Mouse (Mus musculus): ENCODE results near the gene Padi3.

Padi3 gene

DNA sequence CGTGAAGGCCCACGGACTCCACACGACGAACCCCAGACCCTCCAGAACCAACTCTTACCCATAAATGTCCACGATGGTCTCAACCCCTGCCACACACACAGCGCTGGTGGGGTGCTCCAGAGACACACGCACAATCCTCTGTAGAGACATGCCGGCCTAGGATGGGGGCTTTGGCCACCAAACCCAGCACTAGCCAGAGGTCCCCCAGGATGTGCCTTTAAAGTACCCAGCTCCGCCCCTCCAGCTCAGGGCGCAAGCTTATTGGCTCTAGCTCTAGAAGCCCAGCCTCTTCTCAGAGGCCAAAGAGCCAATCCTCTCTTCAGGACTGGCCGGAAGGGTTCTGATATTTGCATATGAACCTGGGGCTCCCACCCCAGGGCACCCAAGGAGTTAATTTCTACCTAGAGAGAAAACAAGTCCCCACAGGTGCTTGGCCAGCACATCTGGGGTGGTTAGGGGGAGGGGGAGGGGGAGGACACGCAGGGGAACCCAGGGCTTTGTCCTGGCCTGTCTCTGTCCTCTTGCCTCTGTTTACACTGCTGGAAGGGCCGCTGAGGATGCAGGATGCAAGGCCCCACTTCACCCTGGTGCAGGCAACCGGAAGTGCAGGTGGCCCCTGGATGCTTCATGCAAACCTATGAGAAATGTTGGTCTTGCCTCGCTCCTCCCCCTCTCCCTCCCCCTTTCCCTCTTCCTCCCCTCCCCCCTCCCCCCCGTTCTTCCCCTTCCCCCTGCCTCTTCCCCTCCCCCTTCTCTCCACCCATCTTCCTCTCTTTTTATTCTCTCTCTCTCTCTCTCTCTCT is at the start of gene Padi3:
Padi3 (minus strand) TSS at position 191 of the 803 bp plus-strand sequence.
- DNase-seq (ENCODE audit: low spot score in 2 of 2), result no peak

DNA sequence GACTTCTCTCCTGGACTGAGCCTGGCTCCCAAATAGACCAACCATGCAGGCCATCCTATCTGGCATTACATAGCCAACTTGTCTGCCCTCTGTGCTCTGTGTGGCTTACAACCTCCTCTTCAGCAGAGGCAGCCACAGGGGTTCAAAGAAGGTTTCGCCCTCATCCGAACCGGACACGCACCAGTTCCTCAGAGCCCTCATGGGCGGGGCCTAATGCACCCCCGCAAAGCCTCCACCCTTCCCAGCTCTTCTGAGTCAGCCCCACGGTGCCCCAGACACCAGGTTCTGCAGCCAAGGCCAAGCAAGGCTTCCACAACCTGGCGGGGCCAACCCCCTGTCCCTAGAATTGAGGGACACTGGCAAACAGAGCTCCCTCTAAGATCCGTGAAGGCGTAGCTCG is 48.8 kb upstream of the Padi3 start:
- peak in 1 of 2 experiments; percentile 23 for DNase-seq (ENCODE audit: low spot score in 2 of 2)

DNA sequence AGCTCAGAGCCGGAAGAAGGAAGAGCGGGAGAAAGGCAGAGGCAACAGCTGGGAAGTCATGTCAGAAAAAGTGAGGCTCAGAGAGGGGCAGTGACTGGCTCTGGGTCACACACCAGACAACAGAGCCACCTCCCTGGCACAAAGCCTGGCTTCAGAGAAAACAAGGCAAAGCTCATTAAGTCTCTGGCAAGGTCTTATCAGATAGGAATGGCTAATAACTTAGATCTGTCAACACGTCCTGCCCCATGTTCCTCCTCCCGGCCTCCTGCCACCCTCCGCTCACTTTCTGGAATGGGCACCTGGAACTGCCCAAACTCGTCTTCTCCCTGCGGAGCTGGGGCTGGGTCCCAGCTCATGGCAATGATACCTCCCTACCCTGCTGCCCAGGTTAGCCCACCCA is 47.4 kb upstream of the Padi3 start:
- DNase-seq (ENCODE audit: low spot score in 2 of 2), result no peak

DNA sequence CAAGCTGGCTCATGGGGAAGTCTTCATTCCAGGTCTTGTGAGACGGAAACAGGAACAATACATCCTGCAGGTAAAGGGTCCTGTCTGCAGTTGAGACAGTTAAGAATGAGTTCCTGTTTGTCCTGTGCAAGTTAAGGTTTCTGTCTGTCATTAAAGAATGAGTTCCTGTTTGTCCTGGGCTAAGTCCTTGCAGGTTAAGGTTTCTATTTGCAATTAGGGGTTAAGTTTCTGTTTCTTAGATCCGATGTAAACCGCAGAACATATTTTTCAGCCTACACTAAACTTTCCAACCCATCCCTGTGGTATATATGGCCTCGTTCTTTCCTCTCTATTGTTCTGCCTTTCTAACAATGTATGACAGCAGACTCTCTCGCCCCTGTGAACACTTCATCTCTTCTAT is 46.6 kb upstream of the Padi3 start:
- no peak for DNase-seq (ENCODE audit: low spot score in 2 of 2)

DNA sequence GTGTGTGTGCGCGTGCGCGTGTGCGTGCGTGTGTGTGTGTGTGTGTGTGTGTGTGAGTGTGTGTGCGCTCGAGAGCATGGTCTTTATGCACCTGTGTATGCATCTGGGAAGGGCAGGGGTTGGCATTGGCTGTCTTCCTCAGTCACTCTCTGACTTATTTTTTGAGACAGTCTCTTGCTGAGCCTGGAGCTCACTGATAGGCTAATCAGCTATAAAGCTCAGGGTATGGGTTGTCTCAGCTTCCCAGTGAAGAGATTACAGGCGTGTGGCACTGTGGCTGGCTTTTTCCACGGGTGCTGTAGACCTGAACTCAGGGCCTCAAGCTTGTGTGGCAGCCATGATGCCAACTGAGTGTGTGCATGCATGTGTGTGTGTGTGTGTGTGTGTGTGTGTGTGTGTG is 44.7 kb upstream of the Padi3 start:
- DNase-seq (ENCODE audit: low spot score in 2 of 2), result no peak

DNA sequence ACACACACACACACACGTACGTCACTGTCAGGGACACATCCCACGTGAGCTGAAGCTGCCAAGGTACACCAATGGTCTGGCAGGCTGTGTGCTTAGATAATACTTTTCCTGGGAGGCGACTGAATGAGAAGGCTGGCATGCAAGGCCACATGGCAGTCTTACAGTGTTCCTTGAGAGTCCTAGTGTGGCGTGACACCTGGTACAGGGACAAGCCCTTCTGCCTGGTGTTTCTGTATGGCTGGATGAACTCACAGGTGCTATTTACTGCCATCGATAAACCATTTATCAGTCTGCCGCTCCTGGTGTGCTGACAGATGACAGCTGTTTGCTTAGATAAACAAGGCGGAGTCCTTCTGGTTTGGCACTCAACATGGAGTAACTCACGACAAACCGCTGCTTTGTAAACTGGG is 44.0 kb upstream of the Padi3 start:
- DNase-seq (ENCODE audit: low spot score in 2 of 2), result no peak

DNA sequence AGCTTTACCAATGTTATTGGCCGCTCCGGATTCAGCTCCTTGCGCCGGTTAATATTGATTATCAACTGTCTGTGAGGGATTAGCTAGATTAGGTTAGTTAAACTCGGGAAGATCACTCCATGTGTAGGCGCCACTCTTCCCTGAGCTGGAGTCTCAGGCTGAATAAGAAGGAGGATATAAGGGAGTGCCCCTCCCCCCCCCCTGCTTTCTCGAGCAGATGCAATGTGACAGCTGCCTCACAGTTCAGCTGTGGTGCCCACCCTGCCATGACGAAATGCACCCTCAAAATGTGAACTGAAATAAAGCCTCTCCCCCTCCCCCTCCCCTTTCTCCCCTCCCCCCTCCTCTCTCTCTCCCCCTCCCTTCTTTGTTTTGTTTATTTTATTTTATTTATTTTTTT is 43.2 kb upstream of the Padi3 start:
- DNase-seq (ENCODE audit: low spot score in 2 of 2), result no peak

DNA sequence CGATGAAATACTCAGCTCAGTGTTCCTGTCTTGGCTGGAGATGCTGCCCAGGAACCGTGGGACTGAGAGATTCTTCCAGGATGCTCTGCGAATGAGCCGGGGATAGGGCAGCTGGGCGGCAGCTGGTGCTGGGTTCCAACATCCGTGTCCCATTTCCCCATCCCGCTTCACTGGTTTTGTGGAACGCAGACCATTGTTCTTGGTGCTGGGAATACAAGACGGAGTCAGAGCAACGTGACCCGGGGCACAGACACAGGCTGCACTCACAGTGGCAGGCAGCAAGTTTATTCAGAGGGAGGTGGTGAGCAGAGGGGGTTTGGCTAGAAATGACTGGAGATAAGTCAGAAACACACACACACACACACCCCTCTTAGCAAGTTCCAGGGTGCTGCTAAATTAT is 38.9 kb upstream of the Padi3 start:
- DNase-seq (ENCODE audit: low spot score in 2 of 2), result no peak

DNA sequence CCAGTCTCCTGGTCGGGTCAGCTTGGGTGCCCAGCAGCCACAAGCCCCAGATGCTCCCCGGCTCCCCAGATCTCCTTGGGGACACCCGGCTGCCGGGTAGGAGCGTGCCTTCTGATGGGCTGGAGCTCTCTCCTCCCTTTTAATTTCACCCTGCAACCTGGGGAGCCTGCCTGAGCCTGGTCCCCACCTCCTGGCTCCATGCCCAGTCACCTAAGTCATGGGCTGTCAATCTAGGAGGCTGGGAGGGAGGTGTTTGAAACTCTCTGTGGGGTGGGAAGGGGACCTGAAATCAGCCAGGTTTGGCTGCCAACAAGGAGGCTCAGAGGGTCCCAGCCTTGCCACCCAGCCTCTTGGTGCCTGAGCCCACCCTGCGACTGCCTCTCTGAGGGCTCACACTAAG is 35.2 kb upstream of the Padi3 start, which contains the start of gene Padi1:
Padi1 (minus strand) TSS at position 113 of the 400 bp plus-strand sequence.
- DNase-seq (ENCODE audit: low spot score in 2 of 2), result no peak

DNA sequence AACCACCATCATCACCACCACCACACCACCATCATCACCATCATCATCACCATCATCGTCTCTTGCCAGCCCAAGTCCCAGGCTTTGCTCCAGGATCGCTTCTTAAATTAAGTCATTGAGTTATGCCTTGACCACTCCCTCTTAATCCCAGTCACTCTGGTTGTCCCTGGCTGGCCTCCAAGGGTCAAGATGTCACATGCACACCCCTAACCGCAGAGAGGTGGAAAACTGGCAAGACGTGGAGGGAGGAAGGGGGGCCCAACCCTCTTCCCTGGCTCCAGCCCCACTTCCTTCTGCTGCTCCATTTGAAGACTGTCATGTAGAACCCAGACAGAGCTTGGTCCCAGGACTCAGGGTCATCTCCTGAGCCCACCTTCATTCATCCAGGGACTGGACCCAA is 34.5 kb upstream of the Padi3 start:
- no peak for DNase-seq (ENCODE audit: low spot score in 2 of 2)

DNA sequence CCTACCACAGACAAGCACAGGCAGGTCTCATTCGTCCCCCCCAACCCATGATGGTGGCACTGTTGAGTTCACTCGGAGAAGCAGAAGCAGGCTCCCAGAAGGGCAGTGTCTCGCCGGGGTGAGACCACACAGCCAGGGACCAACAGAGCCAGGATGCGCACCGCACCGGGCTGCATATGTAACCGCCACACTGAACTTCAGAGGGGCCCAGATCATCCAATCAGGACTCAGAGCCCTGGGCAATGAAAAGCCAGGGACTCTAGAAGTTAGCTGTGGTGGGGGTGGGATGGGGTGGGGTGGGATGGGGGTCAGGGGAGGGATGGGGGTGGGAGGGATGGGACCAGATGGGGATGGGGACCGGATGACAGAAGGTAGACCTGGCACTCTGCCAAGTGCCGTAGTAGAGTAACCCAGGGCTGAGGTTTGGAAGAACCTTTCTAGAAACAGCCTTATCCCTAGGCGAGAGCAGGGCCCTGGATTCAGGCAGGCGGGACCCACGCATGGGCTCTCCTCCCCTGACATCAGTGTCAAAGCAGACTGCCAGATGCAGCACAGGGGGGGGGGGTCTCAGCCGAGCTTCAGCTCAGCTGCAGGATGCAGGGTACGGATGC is 33.3 kb upstream of the Padi3 start:
- no peak for DNase-seq (ENCODE audit: low spot score in 2 of 2)

DNA sequence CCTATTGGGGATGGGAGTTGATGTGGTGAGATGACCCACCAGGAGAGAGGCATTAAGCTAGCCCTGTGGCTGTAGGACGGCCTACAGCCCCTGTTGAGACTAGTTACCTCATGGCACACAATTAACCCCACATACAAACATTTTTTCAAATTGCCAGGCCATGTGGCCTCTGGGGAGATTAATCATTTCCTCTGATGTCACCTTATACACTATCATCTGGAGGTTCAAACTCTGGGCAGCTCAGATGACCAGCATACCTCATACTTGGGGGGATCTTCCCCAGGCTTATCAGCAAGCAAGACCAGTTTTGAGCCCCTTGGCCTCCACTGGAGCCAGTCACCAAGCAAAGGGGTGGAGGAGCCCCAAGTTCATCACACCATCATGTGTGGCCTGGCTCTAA is 32.5 kb upstream of the Padi3 start:
- DNase-seq (ENCODE audit: low spot score in 2 of 2), result no peak

DNA sequence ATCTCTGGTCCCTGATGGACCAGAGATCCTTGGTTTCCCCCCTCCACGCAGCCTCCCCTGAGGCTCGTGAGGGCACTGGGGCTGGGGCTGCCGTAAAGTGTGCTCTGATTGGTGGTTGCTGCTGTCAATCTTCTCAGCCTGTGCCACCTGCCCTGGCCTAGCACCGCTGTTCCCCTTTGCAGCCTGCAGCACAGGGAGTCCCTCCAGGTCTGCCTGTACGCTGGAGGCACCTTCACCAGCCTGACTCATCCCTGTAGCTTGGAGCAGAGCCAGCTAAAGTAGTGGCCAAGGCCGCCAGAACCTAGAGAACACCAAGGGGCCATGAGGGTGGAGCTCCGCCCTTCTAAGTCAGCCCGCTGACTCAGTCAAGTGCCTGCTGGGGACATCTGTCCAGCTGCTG is 27.4 kb upstream of the Padi3 start:
- DNase-seq (ENCODE audit: low spot score in 2 of 2), result no peak

DNA sequence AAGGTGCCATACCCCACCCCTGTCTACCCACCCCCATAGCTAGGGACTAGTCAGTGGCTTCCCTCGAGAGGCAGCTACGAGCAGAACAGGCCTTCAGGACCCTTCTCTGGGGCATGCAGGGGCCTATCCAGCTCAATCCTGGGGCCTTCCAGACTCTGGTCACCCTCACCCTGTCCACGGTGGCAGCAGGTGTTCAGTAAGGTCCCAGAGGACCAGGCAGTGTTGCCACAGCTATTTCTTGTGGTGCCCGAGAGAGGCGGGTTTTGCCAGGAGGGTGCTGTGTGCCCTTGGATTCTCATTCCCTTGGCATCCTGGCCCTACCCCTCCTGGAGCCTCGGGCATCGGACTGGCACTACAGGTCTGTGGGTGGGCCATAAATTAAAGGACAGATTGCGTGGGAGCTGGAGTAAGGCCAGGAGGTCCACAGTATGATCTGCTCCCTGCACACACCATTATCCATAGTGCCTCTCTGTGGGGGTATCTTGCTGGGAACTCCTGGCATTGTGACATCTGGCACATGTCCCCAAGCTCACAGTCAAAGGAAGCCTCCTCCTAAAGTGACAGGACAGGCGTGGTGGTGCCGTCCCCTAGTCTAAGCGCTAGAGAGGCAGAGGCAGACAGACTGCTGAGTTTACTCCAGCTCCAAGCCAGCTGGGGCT is 25.9 kb upstream of the Padi3 start:
- no peak for DNase-seq (ENCODE audit: low spot score in 2 of 2)

DNA sequence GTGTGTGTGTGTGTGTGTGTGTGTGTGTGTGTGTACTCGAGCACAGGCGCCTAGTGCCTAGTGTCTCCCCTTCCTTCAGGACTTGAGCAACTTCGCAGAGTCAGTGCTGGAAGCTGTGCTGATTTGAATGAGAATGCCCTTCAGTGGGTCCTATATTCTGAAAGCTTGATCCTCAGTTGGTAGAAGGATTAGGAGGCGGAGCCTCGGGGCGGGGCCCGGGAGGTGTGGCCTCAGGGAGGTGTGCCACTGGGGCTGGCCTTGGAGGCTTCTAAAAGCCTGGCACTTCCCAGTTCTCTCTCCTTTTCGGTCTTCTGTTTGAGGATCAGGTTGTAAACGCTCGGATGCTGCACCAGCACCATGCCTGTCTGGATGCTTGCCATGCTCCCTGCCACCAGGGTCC is 25.2 kb upstream of the Padi3 start:
- no peak for DNase-seq (ENCODE audit: low spot score in 2 of 2)

DNA sequence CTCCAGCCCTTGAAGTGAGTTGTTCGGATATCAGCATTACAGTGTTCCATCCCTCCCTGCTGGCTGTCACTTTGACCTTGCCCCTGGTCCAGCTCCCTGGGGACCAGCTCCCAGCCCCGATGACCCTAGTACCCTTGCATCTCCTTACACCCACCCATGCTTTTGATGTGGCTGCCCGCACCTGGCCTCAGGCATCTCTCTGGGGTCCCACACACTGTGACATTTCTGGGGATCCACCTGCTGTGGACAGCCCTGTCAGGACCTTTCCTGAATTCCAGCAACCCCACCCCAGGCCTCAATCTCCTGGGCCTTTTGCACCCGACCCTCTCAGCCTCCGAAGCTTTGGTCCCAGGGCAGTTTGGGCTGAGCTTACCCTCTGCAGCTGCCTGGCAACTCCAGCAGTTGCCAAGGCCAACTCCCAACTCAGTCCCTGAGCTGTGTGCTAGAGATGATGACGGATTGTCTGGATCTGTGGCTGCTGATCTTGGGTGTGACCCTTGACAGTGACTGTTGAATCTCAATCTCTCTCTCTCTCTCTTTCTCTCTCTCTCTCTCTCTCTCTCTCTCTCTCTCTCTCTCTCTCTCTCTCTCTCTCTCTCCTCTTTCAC is 24.0 kb upstream of the Padi3 start:
- DNase-seq (ENCODE audit: low spot score in 2 of 2), result no peak

DNA sequence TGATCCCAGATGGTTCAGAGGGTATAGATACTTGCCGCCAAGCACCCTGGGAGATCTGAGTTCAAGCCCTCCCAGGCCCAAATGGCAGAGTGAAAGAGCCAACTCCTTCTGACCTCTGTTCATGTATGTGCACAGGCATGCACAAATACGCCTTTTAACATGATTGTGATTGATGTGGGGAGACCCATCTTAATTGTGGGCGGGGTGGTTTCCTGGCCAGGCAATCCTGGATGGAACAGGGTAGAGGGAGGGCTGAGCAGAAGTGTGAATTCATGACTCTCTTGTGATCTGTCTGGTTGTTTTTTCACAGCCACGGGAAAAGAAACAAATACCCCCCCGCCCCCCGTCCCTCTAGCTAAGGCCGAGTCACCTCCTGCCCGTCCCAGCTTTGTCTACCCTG is 22.4 kb upstream of the Padi3 start:
- peak; percentile 13 to 15 for DNase-seq (ENCODE audit: low spot score in 2 of 2)

DNA sequence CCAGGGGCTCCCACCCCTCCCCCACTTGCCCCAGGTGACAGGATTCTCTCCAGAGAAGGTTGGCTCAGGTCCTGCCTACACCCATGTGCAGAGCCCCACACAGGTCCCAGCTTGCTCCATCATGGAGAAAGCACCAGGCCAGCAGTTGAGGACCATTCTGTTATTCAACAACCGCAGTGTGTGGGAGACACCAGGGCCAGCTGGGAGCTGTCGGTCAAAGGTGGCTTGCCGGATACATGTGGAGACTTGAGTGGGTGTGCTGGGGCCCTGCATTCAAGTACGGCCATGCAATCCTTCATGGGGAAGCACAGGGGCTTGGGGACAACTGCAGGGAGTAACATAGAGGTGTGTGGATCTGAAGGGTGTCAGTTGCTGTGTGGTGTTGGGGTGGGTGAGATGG is 21.4 kb upstream of the Padi3 start:
- DNase-seq (ENCODE audit: low spot score in 2 of 2), result no peak

DNA sequence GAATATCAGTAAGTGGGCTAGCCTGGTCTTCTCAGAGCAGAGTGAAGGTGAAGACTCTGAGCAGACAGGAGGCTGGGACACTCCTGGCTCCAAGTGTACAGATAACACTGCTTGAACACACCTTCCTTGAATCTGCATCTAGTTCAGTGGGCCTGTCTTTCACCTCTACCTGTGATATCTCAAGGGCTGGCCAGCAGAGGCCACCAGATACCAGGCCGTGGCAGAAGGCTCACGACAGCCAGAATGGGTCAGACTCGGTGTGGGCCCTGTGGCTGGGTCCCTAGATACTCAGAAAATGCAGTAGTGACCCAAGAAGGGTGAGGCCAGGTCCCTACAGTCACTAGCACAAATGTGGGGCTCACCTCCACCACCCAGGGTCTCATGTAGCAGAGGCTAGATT is 16.8 kb upstream of the Padi3 start:
- DNase-seq (ENCODE audit: low spot score in 2 of 2), result peak in 1 of 2 experiments; percentile 13

DNA sequence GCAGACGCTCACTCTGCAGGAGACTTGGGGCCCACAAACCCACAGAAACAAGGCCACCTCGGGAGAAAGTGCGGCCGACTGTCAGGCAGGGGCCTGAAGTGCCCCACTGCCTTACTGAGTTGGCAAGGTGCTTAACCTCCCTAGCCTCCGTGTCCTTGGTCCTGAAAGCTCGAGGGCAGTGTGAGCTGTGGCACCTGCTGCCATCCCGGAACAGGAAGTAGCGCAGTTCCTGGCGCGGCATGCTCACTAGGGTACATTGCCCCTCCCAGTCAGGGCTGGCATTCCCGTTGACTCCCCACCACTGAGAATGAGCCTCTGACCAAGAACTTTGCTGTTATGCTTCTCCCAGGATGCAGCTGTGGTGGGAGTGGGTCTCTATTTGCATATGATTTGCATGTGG is 15.5 kb upstream of the Padi3 start:
- no peak for DNase-seq (ENCODE audit: low spot score in 2 of 2)

DNA sequence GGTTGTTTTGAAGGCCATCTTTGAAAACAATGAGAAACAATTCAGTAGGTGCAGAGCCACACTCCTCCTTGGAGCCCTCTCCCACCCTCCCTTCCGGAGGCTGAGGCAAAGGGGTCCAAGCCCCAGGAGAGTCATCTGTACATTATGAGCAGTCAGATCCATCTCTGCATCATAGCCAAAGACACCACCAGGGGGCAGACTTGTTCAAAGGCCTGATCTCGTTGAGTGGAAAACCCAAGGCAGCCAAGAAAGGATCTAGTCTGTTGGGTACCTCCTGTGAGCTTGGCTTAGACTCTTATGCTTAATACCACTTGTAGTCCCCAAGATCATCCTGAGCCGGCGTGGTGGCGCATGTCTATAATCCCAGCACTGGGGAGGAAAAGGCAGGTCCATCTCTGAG is 11.5 kb upstream of the Padi3 start:
- DNase-seq (ENCODE audit: low spot score in 2 of 2), result peak; percentile 33 to 50

DNA sequence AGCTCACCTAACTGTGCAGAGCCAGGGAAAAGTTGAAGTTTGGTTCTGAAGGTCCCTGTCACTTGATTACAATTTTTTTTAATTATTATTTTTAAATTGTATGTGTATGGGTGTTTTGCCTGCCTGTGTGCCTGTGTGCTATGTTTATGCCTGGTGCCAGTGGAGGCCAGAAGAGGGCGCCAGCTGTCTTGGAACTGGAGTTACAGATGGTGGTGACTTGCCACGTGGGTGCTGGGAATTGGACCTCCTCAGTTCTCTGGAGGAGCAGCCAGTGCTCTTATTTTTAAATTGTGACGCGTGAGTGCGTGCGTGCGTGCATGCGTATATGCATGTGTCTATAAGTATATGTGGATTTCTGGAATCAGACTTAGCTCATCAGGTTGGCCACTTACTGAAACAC is 7.0 kb upstream of the Padi3 start:
- no peak for DNase-seq (ENCODE audit: low spot score in 2 of 2)

Data from natural killer cell, adult 2 months (primary cell).